26 mouse cellular contexts compared by ENCODE assay signal in genomic region chr3:47866061-47866460, GRCm38 (mm10).
A peak's percentile ranks its signal among the peaks of the same experiment; 100 is the strongest.
DNase-seq lines count a peak whose midpoint lies in the region; ATAC-seq lines count a peak whose summit lies in the region.
"Had no signal": no experiment of that assay in that cellular context is flagged by ENCODE, and none has a peak within 500 bp of the region (broad histone marks: within the 10 kb centered on the region; RNA-seq: fewer than 3 reads in every experiment).

No protein-coding gene starts in this region.

- DNase-seq in cerebellum, adult 9-10 months = peak; percentile 23
- DNase-seq in cerebellum, adult 11-12 months = no peak
- peak; percentile 49 to 64 for DNase-seq in cerebellum, postnatal 14 days
- no peak for DNase-seq in cerebellum, adult 8-10 months
- peak; percentile 32 for DNase-seq in forebrain, embryonic 14.5 days (ENCODE audit: low spot score)
- DNase-seq in layer of hippocampus, postnatal 10 days (ENCODE audit: low spot score in 2 of 2) = no peak
- no peak for DNase-seq in heart, adult 11 months
- DNase-seq: adrenal gland, postnatal 10 days; adrenal gland, postnatal 36 days; gastrocnemius, postnatal 25 days; heart, adult 2 months; heart, postnatal 14 days; heart, postnatal 4 days; kidney, adult 18-20 months; kidney, adult 9 months had no signal

- 74% methylated on average over 1 of the region's 1 CpGs for WGBS in forebrain, embryonic 14.5 days
- whole genome bisulfite sequencing in forebrain, embryonic 13.5 days = 80% methylated on average over 1 of the region's 1 CpGs

- no peak overlapping the region for H3K27ac ChIP-seq in forebrain, embryonic 14.5 days (ENCODE audit: low read depth, low read length)
- no peak overlapping the region for H3K27ac ChIP-seq in forebrain, embryonic 13.5 days
- H3K27ac ChIP-seq: embryonic facial prominence, embryonic 13.5 days; forebrain, embryonic 10.5 days; forebrain, embryonic 15.5 days; heart, adult 2 months; heart, embryonic 10.5 days; heart, embryonic 13.5 days; hindbrain, embryonic 14.5 days; hindbrain, postnatal 0 days had no signal

- H3K9ac ChIP-seq in forebrain, embryonic 14.5 days (ENCODE audit: low read length) = no peak overlapping the region
- H3K9ac ChIP-seq in forebrain, embryonic 13.5 days = no peak overlapping the region
- H3K9ac ChIP-seq: embryonic facial prominence, embryonic 13.5 days; forebrain, embryonic 15.5 days; heart, embryonic 13.5 days; hindbrain, embryonic 14.5 days had no signal

- H3K9me3 ChIP-seq in forebrain, embryonic 14.5 days (replicated peaks; ENCODE audit: control insufficient read depth, low read length) = no peaks in the 10 kb centered on the region
- no peaks in the 10 kb centered on the region for H3K9me3 ChIP-seq in forebrain, embryonic 13.5 days (replicated peaks)
- H3K9me3 ChIP-seq: forebrain, embryonic 10.5 days; forebrain, embryonic 15.5 days; heart, embryonic 10.5 days; heart, embryonic 13.5 days had no signal

- ATAC-seq in forebrain, embryonic 14.5 days = no peak
- no peak for ATAC-seq in forebrain, embryonic 13.5 days
- ATAC-seq: forebrain, embryonic 15.5 days; hindbrain, postnatal 0 days; inflammation-experienced regulatory T-cells, adult 6 months; intestine, embryonic 16.5 days; Patski had no signal

- H3K4me2 ChIP-seq in forebrain, embryonic 14.5 days (ENCODE audit: low read length) = no peak overlapping the region
- H3K4me2 ChIP-seq in forebrain, embryonic 13.5 days = no peak overlapping the region
- H3K4me2 ChIP-seq: embryonic facial prominence, embryonic 13.5 days; forebrain, embryonic 15.5 days; heart, embryonic 13.5 days; hindbrain, embryonic 14.5 days had no signal

- no peaks in the 10 kb centered on the region for H3K4me1 ChIP-seq in forebrain, embryonic 14.5 days (ENCODE audit: control insufficient read depth, insufficient read depth, low read length)
- H3K4me1 ChIP-seq in forebrain, embryonic 13.5 days = no peaks in the 10 kb centered on the region
- H3K4me1 ChIP-seq: embryonic facial prominence, embryonic 13.5 days; forebrain, embryonic 10.5 days; forebrain, embryonic 15.5 days; heart, embryonic 10.5 days; heart, embryonic 13.5 days had no signal

- no peaks in the 10 kb centered on the region for H3K36me3 ChIP-seq in forebrain, embryonic 14.5 days (ENCODE audit: control insufficient read depth, insufficient read depth, low read length)
- no peaks in the 10 kb centered on the region for H3K36me3 ChIP-seq in forebrain, embryonic 13.5 days (ENCODE audit: poor library complexity, severe bottlenecking)
- H3K36me3 ChIP-seq: embryonic facial prominence, embryonic 13.5 days; forebrain, embryonic 10.5 days; forebrain, embryonic 15.5 days; heart, embryonic 10.5 days; heart, embryonic 13.5 days had no signal

- no peak overlapping the region for H3K4me3 ChIP-seq in forebrain, embryonic 14.5 days (ENCODE audit: low read depth, low read length)
- no peak overlapping the region for H3K4me3 ChIP-seq in forebrain, embryonic 13.5 days
- H3K4me3 ChIP-seq: embryonic facial prominence, embryonic 13.5 days; forebrain, embryonic 10.5 days; forebrain, embryonic 15.5 days; heart, adult 2 months; heart, embryonic 10.5 days; heart, embryonic 13.5 days had no signal

- no peaks in the 10 kb centered on the region for H3K27me3 ChIP-seq in forebrain, embryonic 14.5 days (replicated peaks; ENCODE audit: control insufficient read depth, insufficient read depth, low read length)
- H3K27me3 ChIP-seq in forebrain, embryonic 13.5 days = no peaks in the 10 kb centered on the region
- H3K27me3 ChIP-seq: embryonic facial prominence, embryonic 13.5 days; forebrain, embryonic 15.5 days; heart, embryonic 13.5 days; Patski had no signal

Comparison
In these comparisons a context has a peak if more than half of its experiments do, and no peak if none do; other contexts are left out.
1. DNase-seq: peak in cerebellum, adult 9-10 months (single experiment), cerebellum, postnatal 14 days (2 of 2) and forebrain, embryonic 14.5 days (single experiment); none in cerebellum, adult 11-12 months (single experiment), cerebellum, adult 8-10 months (single experiment), layer of hippocampus, postnatal 10 days (0 of 2) and heart, adult 11 months (single experiment).